Mouse (Mus musculus) testis, adult 2 months (tissue): ENCODE results near the gene Cx3cl1. TPM values are rescaled to one million over a fixed set of nuclear protein-coding genes. Genes with fewer than 3 reads are reported as not detected.
A peak's percentile ranks its signal among the peaks of the same experiment; 100 is the strongest.

Experiments
- H3K27ac ChIP-seq: fragments of 200-500 bp; 2 replicates; pipeline ENCODE4 v1.5.1; 2012; ENCODE audit warnings: low read depth, low read length; ENCODE audit not compliant: control insufficient read depth, insufficient read depth
- H3K27me3 ChIP-seq: fragments of 200-500 bp; 2 replicates; pipeline ENCODE4 v1.6.1; 2012; ENCODE audit warnings: mild to moderate bottlenecking, low read length, moderate library complexity; ENCODE audit not compliant: control insufficient read depth, insufficient read depth
- H3K36me3 ChIP-seq: fragments of 200-500 bp; 2 replicates; pipeline ENCODE4 v1.6.1; 2012; ENCODE audit warnings: mild to moderate bottlenecking, low read length; ENCODE audit not compliant: control insufficient read depth, insufficient read depth
- H3K4me1 ChIP-seq: fragments of 200-500 bp; 2 replicates; pipeline ENCODE4 v1.6.1; 2012; ENCODE audit warnings: low read length; ENCODE audit not compliant: control insufficient read depth, insufficient read depth
- H3K4me3 ChIP-seq: fragments of 200-500 bp; 2 replicates; pipeline ENCODE4 v1.5.1; 2012; ENCODE audit warnings: low read depth, mild to moderate bottlenecking, low read length, moderate library complexity, mixed read lengths; ENCODE audit not compliant: control insufficient read depth
- CTCF ChIP-seq: fragments of 200-500 bp; IDR thresholded peaks from 2 replicates; pipeline ENCODE4 v1.5.1; 2012; ENCODE audit warnings: low read depth, mild to moderate bottlenecking, inconsistent platforms, low read length, moderate library complexity; ENCODE audit not compliant: control insufficient read depth, insufficient read depth, insufficient replicate concordance
- POLR2A ChIP-seq: fragments of 200-500 bp; IDR thresholded peaks from 2 replicates; pipeline ENCODE4 v1.6.1; 2012; ENCODE audit warnings: low read depth, mild to moderate bottlenecking, inconsistent platforms, low read length, moderate library complexity; ENCODE audit not compliant: control insufficient read depth
- polyA plus RNA-seq: library from polyadenylated mRNA; depleted of rRNA; stranded (reverse); fragments of >200 nt; gene quantifications from 2 replicates; pipeline ENCODE4 v1.2.3, GENCODE M21; 2012

Cx3cl1 gene
- polyA plus RNA-seq, 1 experiment = 6.4 TPM

DNA sequence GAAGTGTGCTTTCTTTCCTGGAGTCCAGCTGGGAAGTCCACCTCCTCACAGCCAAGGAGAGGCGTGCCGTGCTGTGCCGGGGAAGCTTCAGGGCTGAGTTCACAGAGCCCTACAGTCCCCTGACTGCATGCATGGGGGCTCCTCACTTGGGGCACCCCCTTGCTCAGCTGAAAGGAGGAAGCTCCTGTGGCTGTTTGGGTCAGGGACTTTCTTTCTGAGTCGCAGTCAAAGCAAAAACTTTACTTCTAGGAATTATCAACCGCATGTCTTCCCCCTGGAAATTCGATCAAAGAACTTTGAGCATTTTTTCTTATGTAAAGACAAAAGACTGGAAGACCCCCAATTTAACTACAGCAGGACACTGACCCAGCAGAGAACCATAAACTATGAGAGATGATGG lies 32.0 kb upstream of the Cx3cl1 start:
- Histone ChIP-seq H3K4me1 (peaks cover under 1% of the 10 kb centered on the region; the same call in 1 of the 2 replicates), H3K27me3 (no peaks in the 10 kb centered on the region), H3K4me3 (no peak overlapping the region), H3K27ac (no peak overlapping the region), H3K36me3 (no peaks in the 10 kb centered on the region)
- TF ChIP-seq CTCF (no peak), POLR2A (no peak)

DNA sequence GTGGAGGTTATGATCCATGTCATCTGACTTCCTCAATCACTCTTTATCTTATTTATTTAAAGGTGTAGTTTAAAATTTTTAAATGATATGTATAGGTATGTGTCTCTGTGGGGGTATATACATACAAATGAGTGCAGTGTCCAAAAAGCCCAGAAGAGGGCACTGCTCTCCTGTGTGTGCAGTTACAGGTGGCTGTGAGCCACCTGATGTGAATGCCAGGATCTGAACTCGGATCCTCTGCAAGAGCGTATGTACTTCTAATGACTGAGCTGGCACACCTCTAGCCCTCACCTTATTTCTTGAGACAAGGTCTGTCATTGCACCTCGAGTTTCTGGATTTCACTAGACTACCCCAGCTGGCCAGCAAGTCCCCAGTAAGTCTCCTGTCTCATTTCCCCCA lies 31.2 kb upstream of the Cx3cl1 start:
- Histone ChIP-seq H3K27ac (no peak overlapping the region), H3K27me3 (no peaks in the 10 kb centered on the region), H3K4me1 (peaks cover 2% of the 10 kb centered on the region; the same call in 1 of the 2 replicates), H3K4me3 (no peak overlapping the region), H3K36me3 (no peaks in the 10 kb centered on the region)
- TF ChIP-seq CTCF = peak; percentile 31; the same call in 1 of the 2 replicates
- no peak for TF ChIP-seq POLR2A

DNA sequence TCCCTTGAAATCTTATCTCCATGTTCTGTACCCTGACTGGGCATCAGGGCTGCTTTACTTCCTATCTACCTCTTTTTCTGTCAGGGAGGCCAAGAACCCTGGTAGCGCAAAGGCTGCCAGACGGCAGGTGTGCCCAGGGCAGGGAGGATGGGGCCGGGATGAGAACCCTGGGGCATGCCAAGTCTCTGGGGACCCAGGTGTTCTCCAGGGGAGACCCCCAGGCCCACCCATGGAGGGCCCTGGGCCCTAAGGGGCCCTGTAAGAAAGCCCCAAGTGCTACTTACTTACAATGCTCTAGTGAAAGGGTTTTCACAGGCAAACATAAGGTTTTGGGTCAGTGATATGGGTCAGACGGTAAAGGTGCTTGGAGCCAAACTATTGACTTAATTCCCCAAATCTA lies 30.1 kb upstream of the Cx3cl1 start:
- no peaks in the 10 kb centered on the region for H3K36me3 ChIP-seq
- H3K27ac ChIP-seq = no peak overlapping the region
- no peaks in the 10 kb centered on the region for H3K27me3 ChIP-seq
- TF ChIP-seq POLR2A = no peak
- TF ChIP-seq CTCF = no peak
- H3K4me1 ChIP-seq = peaks cover 2% of the 10 kb centered on the region; the same call in 1 of the 2 replicates
- H3K4me3 ChIP-seq = no peak overlapping the region

DNA sequence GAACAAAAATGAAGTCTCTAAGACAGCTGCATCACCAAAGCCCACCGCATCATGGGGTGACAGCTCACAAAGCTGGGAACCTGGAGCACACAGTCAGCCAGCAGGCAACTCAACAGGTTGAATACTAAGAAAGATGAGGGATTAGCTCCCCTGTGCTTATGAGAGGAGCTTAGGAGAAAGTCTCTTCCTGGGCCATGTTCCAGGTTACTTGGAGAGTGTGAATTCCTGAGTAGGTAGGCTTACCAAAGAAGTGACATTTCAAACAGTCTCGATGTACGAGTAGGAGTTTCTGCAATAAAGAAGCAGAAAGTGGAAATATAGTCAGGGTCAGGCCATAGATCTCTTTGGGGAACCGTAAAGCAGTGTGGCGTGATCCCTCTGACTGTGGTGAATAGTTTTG lies 27.3 kb upstream of the Cx3cl1 start:
- H3K27ac ChIP-seq = no peak overlapping the region
- TF ChIP-seq CTCF (no peak), POLR2A (no peak)
- H3K4me3 ChIP-seq = no peak overlapping the region
- H3K4me1 ChIP-seq = peaks cover 2% of the 10 kb centered on the region; the same call in 1 of the 2 replicates
- H3K27me3 ChIP-seq = no peaks in the 10 kb centered on the region
- H3K36me3 ChIP-seq = no peaks in the 10 kb centered on the region

DNA sequence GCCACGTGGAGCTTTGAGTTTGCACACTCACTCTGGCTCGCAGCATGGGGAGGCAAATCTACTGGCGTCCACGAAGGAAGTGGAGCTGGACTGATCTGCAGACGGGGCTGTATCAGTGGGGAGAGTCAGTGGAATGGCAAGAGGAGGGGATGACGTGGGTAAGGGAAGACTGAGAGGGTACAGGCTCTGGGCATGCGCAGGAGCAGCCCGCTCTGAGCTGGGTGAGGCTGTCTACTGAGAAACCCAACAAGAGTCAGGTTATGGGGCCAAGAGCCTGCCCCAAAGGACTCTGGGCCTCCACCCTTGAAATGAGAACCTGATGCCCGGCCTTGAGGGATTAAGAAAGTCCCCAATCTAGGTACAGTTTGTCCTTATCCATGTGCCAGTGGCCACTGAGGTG lies 26.8 kb upstream of the Cx3cl1 start:
- no peaks in the 10 kb centered on the region for H3K36me3 ChIP-seq
- H3K4me1 ChIP-seq = peaks cover 2% of the 10 kb centered on the region; the same call in 1 of the 2 replicates
- TF ChIP-seq CTCF = no peak
- no peak for TF ChIP-seq POLR2A
- no peaks in the 10 kb centered on the region for H3K27me3 ChIP-seq
- peak overlapping the region; percentile 42 for H3K4me3 ChIP-seq
- H3K27ac ChIP-seq = no peak overlapping the region

DNA sequence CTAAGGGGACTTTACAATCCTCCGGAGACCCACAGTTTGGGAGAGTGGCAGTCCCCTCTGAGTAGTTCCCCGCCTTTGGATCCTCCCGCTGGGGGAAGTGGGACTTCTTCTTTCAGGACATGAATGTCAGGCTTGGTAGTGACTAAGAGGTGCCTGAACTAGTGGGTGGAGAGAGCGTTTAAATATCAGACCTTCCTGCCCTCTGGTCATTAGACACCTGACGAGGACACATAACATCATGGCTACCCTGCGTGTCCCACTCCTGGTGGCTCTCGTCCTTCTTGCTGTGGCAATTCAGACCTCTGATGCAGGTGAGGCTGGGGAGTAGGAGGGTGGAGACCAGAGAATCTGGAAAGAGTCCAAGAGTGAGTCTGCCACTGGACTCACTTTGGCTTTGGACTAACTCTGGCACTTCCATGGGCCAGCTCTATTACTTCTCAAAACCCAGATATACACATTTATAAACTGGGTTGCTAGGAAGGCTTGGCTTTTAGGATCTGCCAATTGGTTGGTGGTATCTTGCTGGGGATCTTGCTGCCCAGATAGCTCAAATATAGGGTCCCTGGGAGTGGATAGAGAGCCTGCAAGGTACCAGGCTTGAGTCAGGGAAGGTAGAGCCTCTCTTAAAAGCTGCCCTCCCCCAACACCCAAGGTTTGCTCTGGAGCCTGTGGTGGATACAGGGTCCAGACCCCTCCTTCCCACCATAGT lies 26.2 kb upstream of the Cx3cl1 start, which contains the start of gene Ccl22:
Gene Ccl22, plus strand, starts transcription at position 115 of the 709 bp plus-strand sequence.
- TF ChIP-seq POLR2A (no peak), CTCF (no peak)
- H3K27me3 ChIP-seq = no peaks in the 10 kb centered on the region
- H3K27ac ChIP-seq = no peak within 1 kb of the TSS
- no peaks in the 10 kb centered on the region for H3K36me3 ChIP-seq
- H3K4me3 ChIP-seq = peak within 1 kb of the TSS; percentile 42
- H3K4me1 ChIP-seq = peaks cover 2% of the 10 kb centered on the region; the same call in 1 of the 2 replicates

DNA sequence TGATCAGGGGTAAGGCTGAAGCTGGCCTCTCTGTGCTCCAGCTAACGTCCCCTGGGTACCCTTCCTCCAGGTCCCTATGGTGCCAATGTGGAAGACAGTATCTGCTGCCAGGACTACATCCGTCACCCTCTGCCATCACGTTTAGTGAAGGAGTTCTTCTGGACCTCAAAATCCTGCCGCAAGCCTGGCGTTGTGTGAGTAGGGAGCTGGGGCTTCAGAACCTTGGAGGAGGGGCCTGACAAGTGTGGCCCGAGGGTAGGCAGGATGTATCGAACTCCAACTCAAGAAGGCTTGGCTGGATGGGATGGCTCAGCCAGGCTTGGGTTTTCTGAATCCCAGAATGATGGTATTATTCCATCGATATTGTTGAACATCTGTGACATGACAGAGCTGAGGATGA lies 25.0 kb upstream of the Cx3cl1 start:
- no peaks in the 10 kb centered on the region for H3K36me3 ChIP-seq
- TF ChIP-seq CTCF (no peak), POLR2A (no peak)
- peaks cover 2% of the 10 kb centered on the region; the same call in 1 of the 2 replicates for H3K4me1 ChIP-seq
- no peak overlapping the region for H3K4me3 ChIP-seq
- H3K27me3 ChIP-seq = no peaks in the 10 kb centered on the region
- H3K27ac ChIP-seq = no peak overlapping the region
